Mouse (Mus musculus) small intestine, adult 2 months (tissue): Measurements from ENCODE around the gene Rfx1.

Source experiments
- CTCF ChIP-seq: fragments of 200-500 bp; IDR thresholded peaks from 2 replicates; pipeline ENCODE4 v1.5.1; 2012; ENCODE audit warnings: low read depth, mild to moderate bottlenecking, control low read depth, inconsistent platforms, low read length, moderate library complexity, mixed read lengths; ENCODE audit not compliant: insufficient replicate concordance, insufficient read length; ENCODE audit errors: extremely low read depth
- POLR2A ChIP-seq: fragments of 200-500 bp; IDR thresholded peaks from 2 replicates; pipeline ENCODE4 v1.6.1; 2012; ENCODE audit warnings: low read depth, mild to moderate bottlenecking, control low read depth, inconsistent platforms, low read length, moderate library complexity

GRCm38 (mm10) chr8:84101476-84102270, 35.0 kb downstream of the Rfx1 start:
- TF ChIP-seq CTCF, result no peak
- TF ChIP-seq POLR2A, result no peak
